10 mouse cellular contexts compared by ENCODE assay signal in the genomic region with DNA sequence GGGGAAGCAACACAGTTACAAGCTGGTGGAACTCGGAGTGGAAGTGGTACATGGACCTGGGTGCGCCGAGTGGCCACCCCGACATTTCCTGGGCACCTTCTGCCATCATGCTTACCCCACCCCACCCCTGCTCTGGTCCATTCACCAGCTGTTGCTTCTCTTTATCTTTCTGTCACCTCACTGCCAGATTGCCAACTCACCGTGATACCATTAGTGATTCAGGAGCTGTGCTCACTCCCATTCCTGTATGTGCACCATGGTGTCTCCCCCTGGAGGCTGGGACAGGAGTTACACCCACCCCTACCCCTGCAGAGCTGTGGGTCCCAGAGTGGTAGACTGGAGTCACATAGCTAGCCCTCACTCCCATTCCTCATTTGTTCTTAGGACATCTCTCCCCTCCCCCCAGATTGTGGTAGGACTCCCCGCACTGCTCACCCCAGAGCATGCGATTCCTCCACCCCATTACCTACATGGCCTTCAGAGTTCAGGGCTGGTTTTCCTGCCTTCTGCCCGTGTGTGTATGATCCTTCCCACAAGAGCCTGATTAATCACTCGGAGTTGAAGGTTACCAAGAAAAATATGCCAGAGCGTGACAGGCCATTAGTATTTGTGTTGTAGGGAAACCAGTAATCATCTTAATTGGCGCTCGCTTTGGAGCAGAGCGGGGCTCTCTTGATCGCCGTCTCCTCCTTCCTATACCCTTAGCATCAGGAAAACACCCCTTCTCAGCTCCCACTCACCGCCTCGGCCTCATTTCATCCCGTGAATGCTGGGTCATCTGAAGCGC. TPM values are rescaled to one million over a fixed set of nuclear protein-coding genes. Genes with fewer than 3 reads are reported as not detected.
A peak's percentile ranks its signal among the peaks of the same experiment; 100 is the strongest.
DNase-seq lines count a peak whose midpoint lies in the region; ATAC-seq and TF ChIP-seq lines count a peak whose summit lies in the region.
"Had no signal": no experiment of that assay in that cellular context is flagged by ENCODE, and none has a peak within 500 bp of the region (broad histone marks: within the 10 kb centered on the region; RNA-seq: fewer than 3 reads in every experiment).

No protein-coding gene starts in this region.

- no peak for TF ChIP-seq EP300 in heart, postnatal 0 days (IDR thresholded peaks at IDR 0.05; ENCODE audit: low read depth)

- WGBS in heart, postnatal 0 days = 88% methylated on average over 19 of the region's 19 CpGs
- 90% methylated on average over 19 of the region's 19 CpGs for WGBS in heart, embryonic 12.5 days
- 82% methylated on average over 19 of the region's 19 CpGs for WGBS in liver, embryonic 16.5 days (ENCODE audit: insufficient replicate concordance)

- H3K36me3 ChIP-seq in heart, postnatal 0 days (replicated peaks; ENCODE audit: control insufficient read depth, insufficient read depth, low read length) = no peaks in the 10 kb centered on the region
- H3K36me3 ChIP-seq in heart, embryonic 12.5 days = no peaks in the 10 kb centered on the region
- no peaks in the 10 kb centered on the region for H3K36me3 ChIP-seq in liver, embryonic 16.5 days (ENCODE audit: control insufficient read depth, insufficient read depth)

- H3K4me3 ChIP-seq in heart, postnatal 0 days (ENCODE audit: low read depth, low read length) = no peak overlapping the region
- H3K4me3 ChIP-seq in heart, embryonic 12.5 days = no peak overlapping the region
- no peak overlapping the region for H3K4me3 ChIP-seq in liver, embryonic 16.5 days (ENCODE audit: low read depth, low read length)
- H3K4me3 ChIP-seq: embryonic facial prominence, embryonic 15.5 days had no signal

- H3K9me3 ChIP-seq in heart, postnatal 0 days (replicated peaks; ENCODE audit: control insufficient read depth, low read length) = no peaks in the 10 kb centered on the region
- H3K9me3 ChIP-seq in heart, embryonic 12.5 days (replicated peaks) = no peaks in the 10 kb centered on the region
- no peaks in the 10 kb centered on the region for H3K9me3 ChIP-seq in liver, embryonic 16.5 days (replicated peaks; ENCODE audit: control insufficient read depth, low read length)
- H3K9me3 ChIP-seq: embryonic facial prominence, embryonic 15.5 days had no signal

- TF ChIP-seq CTCF in heart, postnatal 0 days (IDR thresholded peaks at IDR 0.05; ENCODE audit: low read depth) = peak; percentile 34

- H3K9ac ChIP-seq in heart, postnatal 0 days (replicated peaks; ENCODE audit: low read depth, low read length) = no peak overlapping the region
- H3K9ac ChIP-seq in heart, embryonic 12.5 days = no peak overlapping the region
- H3K9ac ChIP-seq in liver, embryonic 16.5 days (ENCODE audit: low read depth, low read length) = no peak overlapping the region
- H3K9ac ChIP-seq: embryonic facial prominence, embryonic 15.5 days had no signal

- H3K27ac ChIP-seq in heart, postnatal 0 days (ENCODE audit: low read depth) = no peak overlapping the region
- no peak overlapping the region for H3K27ac ChIP-seq in heart, embryonic 12.5 days (ENCODE audit: poor library complexity, severe bottlenecking)
- no peak overlapping the region for H3K27ac ChIP-seq in liver, embryonic 16.5 days (ENCODE audit: low read length)
- H3K27ac ChIP-seq: embryonic facial prominence, embryonic 15.5 days; macrophage had no signal

- DNase-seq in heart, postnatal 0 days (ENCODE audit: low spot score) = no peak
- peak; percentile 70 to 75 for DNase-seq in B cell, adult 2 months
- DNase-seq in T-cell, adult 2 months (ENCODE audit: low spot score) = peak; percentile 49
- peak; percentile 14 to 40 for DNase-seq in spleen, postnatal 14 days (ENCODE audit: low spot score in 2 of 2)
- no peak for DNase-seq in right cerebral cortex, adult 2 months (ENCODE audit: low spot score in 2 of 2)

- no peak overlapping the region for H3K4me2 ChIP-seq in heart, postnatal 0 days (ENCODE audit: low read depth, low read length)
- no peak overlapping the region for H3K4me2 ChIP-seq in heart, embryonic 12.5 days
- H3K4me2 ChIP-seq in liver, embryonic 16.5 days (ENCODE audit: low read depth, low read length) = no peak overlapping the region
- H3K4me2 ChIP-seq: embryonic facial prominence, embryonic 15.5 days had no signal

- no peaks in the 10 kb centered on the region for H3K27me3 ChIP-seq in heart, postnatal 0 days (ENCODE audit: control insufficient read depth, insufficient read depth, low read length)
- H3K27me3 ChIP-seq in heart, embryonic 12.5 days (replicated peaks) = no peaks in the 10 kb centered on the region
- H3K27me3 ChIP-seq in liver, embryonic 16.5 days (ENCODE audit: control insufficient read depth, insufficient read depth, low read depth, low read length) = no peaks in the 10 kb centered on the region
- H3K27me3 ChIP-seq: embryonic facial prominence, embryonic 15.5 days had no signal

- no peak for ATAC-seq in heart, postnatal 0 days (ENCODE audit: insufficient read depth, low read depth)
- no peak for ATAC-seq in heart, embryonic 12.5 days (ENCODE audit: insufficient number of reproducible peaks, low FRiP score)
- ATAC-seq in erythroid progenitor cell, adult 5-6 weeks (replicated peaks; ENCODE audit: low FRiP score, poor library complexity, severe bottlenecking) = peak; percentile 79
- ATAC-seq in liver, embryonic 16.5 days (ENCODE audit: low read depth) = 0 out of 2 replicates have a peak, but pooled peaks have one; percentile 21

- 0 out of 2 replicates have a peak, but pooled peaks cover 9% of the 10 kb centered on the region for H3K4me1 ChIP-seq in heart, postnatal 0 days (ENCODE audit: control insufficient read depth, insufficient read depth)
- H3K4me1 ChIP-seq in heart, embryonic 12.5 days (replicated peaks) = peaks cover 27% of the 10 kb centered on the region
- no peaks in the 10 kb centered on the region for H3K4me1 ChIP-seq in liver, embryonic 16.5 days (ENCODE audit: control insufficient read depth, low read depth, low read length)
- H3K4me1 ChIP-seq: embryonic facial prominence, embryonic 15.5 days had no signal

RNA-seq across cellular contexts. Expression of gene Sap30l, which starts 54.0 kb away (rescaled TPM):
- total RNA-seq in heart, postnatal 0 days (2014; rRNA removed; ENCODE audit: low replicate concordance) = 16.8 and 28.7 TPM in 2 replicates
- polyA plus RNA-seq in heart, postnatal 0 days (2015; fragmentation: Nextera tagmentation; extraction: Ambion mirVana) = 8.2 and 8.3 TPM in 2 replicates
- 15.0 and 17.3 TPM in 2 replicates for polyA plus RNA-seq in heart, embryonic 12.5 days (2016; fragmentation: Nextera tagmentation; extraction: Ambion mirVana)
- 1.8 and 11.7 TPM in 2 replicates for total RNA-seq in erythroid progenitor cell, adult 5-6 weeks (2015; ENCODE audit: low replicate concordance)
- total RNA-seq in erythroid progenitor cell, adult 5-6 weeks (2017; ENCODE audit: low replicate concordance) = 1.3 and 5.9 TPM in 2 replicates
- 1.7 and 1.9 TPM in 2 replicates for polyA plus RNA-seq in liver, embryonic 16.5 days (2015; fragmentation: Nextera tagmentation; extraction: Ambion mirVana)

Comparison
In these comparisons a context has a peak if more than half of its experiments do, and no peak if none do; other contexts are left out.
1. ATAC-seq: peak in erythroid progenitor cell, adult 5-6 weeks (single experiment) and liver, embryonic 16.5 days (single experiment); none in heart, postnatal 0 days (single experiment) and heart, embryonic 12.5 days (single experiment).
2. DNase-seq: peak in B cell, adult 2 months (2 of 2), T-cell, adult 2 months (single experiment) and spleen, postnatal 14 days (2 of 2); none in heart, postnatal 0 days (single experiment) and right cerebral cortex, adult 2 months (0 of 2).